Mouse (Mus musculus) inflammation-experienced regulatory T-cells, adult 16 weeks (primary cell): ENCODE results near the gene 1700014D04Rik. TPM values are rescaled to one million over a fixed set of nuclear protein-coding genes. Genes with fewer than 3 reads are reported as not detected.

Experiments
- polyA plus RNA-seq: library from polyadenylated mRNA; unstranded; fragments of 100-300 nt; shearing (Covaris generic); gene quantifications from one replicate; pipeline ENCODE4 v1.2.1, GENCODE M21; 2017

Gene 1700014D04Rik
- polyA plus RNA-seq = not detected

DNA sequence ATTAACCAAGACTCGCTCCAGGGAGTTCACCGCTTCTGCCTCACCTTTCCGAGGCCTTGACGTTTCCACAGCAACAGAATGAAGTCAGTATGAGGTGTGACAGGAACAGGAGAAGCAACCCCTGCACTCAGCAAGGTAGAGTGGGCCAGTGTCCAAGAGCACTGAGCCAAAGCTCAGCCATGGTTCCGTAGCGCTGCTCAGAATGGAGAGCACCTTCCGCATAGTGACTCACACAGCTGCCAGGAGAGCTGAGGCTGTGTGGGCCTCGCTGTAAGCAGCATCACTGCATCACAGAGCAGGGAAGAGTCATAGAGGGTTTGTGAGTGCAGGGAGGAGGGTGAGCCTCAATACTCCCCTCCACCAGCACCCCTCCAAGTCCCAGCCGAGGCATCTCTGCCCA, at the start of gene 1700014D04Rik:
Gene 1700014D04Rik, minus strand, starts transcription at position 42 of the 400 bp plus-strand sequence.

DNA sequence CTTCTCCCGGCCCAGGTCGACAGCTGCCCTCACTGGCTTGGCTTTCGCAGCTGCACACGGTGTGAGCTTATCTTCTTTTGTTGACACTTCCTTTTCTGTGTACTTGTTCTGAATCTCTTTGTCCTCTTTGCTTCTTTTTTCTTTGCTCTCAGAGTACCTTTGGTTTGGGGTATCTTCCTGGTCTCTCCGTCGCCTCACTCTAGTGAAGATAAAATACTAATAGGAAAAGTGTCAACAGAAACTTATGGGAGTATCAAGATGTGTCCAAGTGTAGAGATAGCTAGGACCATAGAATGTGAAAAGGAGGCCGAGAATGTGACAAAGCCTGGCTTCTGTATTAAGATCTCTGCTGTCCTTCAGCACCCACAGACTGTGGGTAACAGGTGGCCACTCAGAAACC, 35.6 kb upstream of the 1700014D04Rik start, which contains the start of gene Gm49354:
Gene Gm49354, minus strand, starts transcription at position 101 of the 400 bp plus-strand sequence.

DNA sequence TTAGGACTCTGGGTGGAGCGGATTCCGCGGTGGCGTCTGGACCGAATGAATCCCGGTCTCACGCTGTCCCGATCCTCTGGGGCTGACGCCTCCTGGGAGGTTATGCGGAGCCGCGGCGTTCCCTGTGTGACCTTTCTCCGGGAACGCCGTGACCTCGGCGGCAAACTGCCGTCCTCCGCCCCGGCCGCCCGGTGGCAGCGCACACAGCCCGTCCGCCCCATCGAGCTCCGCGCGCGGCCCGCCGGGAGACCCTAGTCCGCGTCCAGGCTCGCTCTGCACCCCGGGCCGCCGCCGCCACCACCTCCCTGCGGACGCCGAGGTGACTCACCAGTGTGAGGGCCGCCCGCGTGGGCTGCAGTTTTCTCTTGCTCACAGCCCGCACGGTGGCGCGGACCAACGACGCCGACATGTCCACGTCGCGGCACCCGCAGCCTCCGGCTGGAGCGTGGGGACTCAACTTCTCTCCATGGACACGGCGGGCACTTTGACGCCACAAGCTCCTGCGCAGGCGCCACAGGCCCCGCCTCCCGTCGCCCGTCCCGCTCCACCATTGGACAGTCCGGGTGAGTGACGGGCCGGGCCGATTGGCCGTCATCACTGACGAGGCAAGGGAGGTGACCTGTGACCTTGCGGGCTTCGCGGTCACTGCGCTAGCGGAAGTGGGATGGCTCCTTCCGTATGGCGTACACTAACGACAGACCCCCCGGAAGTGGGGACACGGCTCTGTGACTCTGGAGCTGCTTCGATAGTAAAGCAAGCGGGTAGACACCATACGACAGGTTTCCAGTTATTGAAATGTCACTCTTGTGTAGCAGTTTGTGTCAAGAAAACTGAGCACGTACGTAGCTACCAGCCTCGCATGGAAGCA, 23.0 kb upstream of the 1700014D04Rik start, which contains the start of gene Isca1:
Gene Isca1, minus strand, starts transcription at position 515 of the 868 bp plus-strand sequence.

DNA sequence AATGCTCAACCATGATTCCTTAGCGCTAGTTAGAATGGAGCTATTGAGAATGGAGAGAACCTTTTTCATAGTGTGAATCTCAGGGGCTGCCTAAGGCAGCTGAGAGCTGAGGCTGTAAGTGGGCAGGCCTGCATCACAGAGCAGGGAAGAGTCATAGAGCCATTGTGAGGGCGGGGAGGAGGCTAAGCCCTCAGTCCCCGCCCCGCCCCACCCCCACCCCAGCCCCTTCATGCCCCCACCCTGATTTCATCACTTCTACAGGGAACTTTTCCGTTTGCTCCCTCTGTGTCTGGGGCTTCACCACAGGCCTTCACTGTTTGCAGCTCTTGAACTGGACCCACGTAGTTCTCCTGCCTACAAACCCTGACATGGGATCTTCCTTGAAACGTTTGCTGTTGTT, 14.9 kb downstream of the 1700014D04Rik start, which contains the start of gene Spata31d1d:
Gene Spata31d1d, minus strand, starts transcription at position 101 of the 400 bp plus-strand sequence.

DNA sequence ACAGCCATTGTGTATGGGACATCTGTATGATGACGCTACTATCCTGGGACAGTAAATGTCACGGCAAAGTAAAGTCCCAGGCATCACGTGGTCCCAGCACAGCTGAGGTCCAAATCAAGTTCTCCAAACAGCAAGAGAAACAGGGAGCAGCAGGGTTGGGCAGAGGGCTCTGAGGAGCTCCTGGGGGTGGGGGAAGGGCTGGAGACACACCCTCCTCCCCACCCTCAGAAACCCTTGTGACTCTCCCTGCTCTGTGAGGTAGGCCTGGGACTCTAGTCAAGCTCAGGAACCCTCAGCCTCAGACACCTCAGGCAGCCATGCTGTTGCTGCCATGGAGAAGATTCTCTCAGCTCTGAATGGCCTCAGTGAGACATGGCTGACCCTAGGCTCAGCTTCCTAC, 34.6 kb downstream of the 1700014D04Rik start, which contains the start of gene Spata31d1b:
Gene Spata31d1b, plus strand, starts transcription at position 301 of the 400 bp plus-strand sequence.

DNA sequence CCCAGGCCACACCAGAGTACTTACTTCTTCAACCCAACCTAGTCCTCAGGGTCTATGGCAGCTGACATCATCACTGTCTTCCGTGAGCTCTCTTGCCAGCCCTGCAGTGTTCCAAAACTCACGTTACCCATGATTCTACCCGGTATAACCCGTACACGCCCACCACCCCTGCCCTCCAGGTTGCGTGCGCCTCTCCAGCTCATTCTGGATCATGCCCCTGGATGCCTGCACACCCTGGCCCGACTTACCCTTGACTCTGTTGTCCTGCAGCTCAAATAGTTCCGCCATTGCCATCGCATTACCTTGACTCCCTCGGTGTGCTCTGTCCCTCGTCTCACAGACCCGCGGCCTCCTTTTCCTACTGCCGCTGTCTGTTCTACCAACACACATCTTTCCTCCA, 36.3 kb downstream of the 1700014D04Rik start, which contains the start of gene Spata31d1a:
Gene Spata31d1a, minus strand, starts transcription at position 101 of the 400 bp plus-strand sequence.

DNA sequence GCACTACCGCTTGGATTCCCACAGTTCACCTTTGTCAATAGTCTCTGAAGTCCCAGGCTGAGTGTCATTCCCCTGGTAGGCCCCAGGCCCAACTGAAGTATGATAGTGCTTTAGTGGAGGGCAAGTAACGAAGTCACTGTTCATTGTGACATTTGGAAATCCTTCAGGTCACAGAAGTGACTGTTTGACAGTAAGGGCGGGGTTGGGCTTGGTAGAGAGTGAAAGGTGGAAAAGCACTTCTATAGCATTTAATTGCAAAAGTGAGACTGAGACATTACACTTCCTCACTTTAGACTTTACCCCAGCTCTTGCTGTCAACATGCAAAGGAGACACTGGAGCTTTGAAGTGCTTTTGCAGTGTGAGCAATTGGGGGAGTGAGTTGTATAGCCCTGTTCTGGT, 52.5 kb downstream of the 1700014D04Rik start, which contains the start of gene 4921517D22Rik:
Gene 4921517D22Rik, minus strand, starts transcription at position 101 of the 400 bp plus-strand sequence.

Other genes with a start within 250 kb of the 1700014D04Rik start
- 20.3 TPM for gene Agtpbp1, start 161.5 kb downstream of the 1700014D04Rik start, polyA plus RNA-seq
- gene Naa35, start 161.5 kb downstream of the 1700014D04Rik start, polyA plus RNA-seq = 84.3 TPM
- gene Golm1, start 70.9 kb downstream of the 1700014D04Rik start, polyA plus RNA-seq = 46.7 TPM
- 0.15 TPM for gene 4921517D22Rik, start 52.6 kb downstream of the 1700014D04Rik start, polyA plus RNA-seq
- gene Spata31d1a, start 36.4 kb downstream of the 1700014D04Rik start, polyA plus RNA-seq = not detected
- not detected for gene Spata31d1b, start 34.5 kb downstream of the 1700014D04Rik start, polyA plus RNA-seq
- not detected for gene Spata31d1d, start 15.0 kb downstream of the 1700014D04Rik start, polyA plus RNA-seq
- 76.1 TPM for gene Isca1, start 23.1 kb upstream of the 1700014D04Rik start, polyA plus RNA-seq
- not detected for gene Gm49354, start 35.5 kb upstream of the 1700014D04Rik start, polyA plus RNA-seq
- gene Tut7, start 76.4 kb upstream of the 1700014D04Rik start, polyA plus RNA-seq = 168 TPM